Mouse (Mus musculus) adrenal gland, postnatal 25 days (tissue): ENCODE results near the gene Gigyf2. TPM values are rescaled to one million over a fixed set of nuclear protein-coding genes. Genes with fewer than 3 reads are reported as not detected.
A peak's percentile ranks its signal among the peaks of the same experiment; 100 is the strongest.

Experiments used
- DNase-seq: peaks from one replicate; pipeline ENCODE4 v3.0.0; 2021; ENCODE audit warnings: mixed read lengths
- long read RNA-seq: library from polyadenylated mRNA; stranded (forward); transcript quantifications from one replicate; pipeline ENCODE4 v2.0.0, GENCODE M21; 2021
- total RNA-seq: library from RNA; stranded (reverse); gene quantifications from 2 replicates; pipeline ENCODE4 v1.2.3, GENCODE M21; 2021

Gigyf2 gene
- 94.6 and 114 TPM in 2 replicates for total RNA-seq
- long read RNA-seq, full-length matches to known transcripts, result 4 of 18 reads
- long read RNA-seq, partial matches to known transcripts, result 11 of 18 reads
- long read RNA-seq, other reads (novel, unspliced or antisense), result 3 of 18 reads

GRCm38 (mm10) chr1:87326742-87327163, at the start of gene Gigyf2:
Gigyf2 (plus strand) TSS chr1:87326998.
- DNase-seq, result peak; percentile 99

- no peak for DNase-seq
These were observed 46.5 kb upstream of the Gigyf2 start for GRCm38 (mm10) chr1:87280281-87280680.

GRCm38 (mm10) chr1:87281599-87282412, 45.0 kb upstream of the Gigyf2 start:
- peak; percentile 26 for DNase-seq

GRCm38 (mm10) chr1:87282413-87282788, 44.4 kb upstream of the Gigyf2 start:
- DNase-seq, result no peak

- DNase-seq, result no peak
These were observed 43.3 kb upstream of the Gigyf2 start for GRCm38 (mm10) chr1:87283410-87283960.

- no peak for DNase-seq
These were observed 39.7 kb upstream of the Gigyf2 start for GRCm38 (mm10) chr1:87287105-87287504.

- DNase-seq, result no peak
These were observed 35.4 kb upstream of the Gigyf2 start for GRCm38 (mm10) chr1:87291416-87291815.

GRCm38 (mm10) chr1:87292420-87293190, 34.2 kb upstream of the Gigyf2 start:
- DNase-seq, result peak; percentile 45

- DNase-seq, result no peak
These were observed 32.6 kb upstream of the Gigyf2 start for GRCm38 (mm10) chr1:87294063-87294710.

- no peak for DNase-seq
These were observed 31.8 kb upstream of the Gigyf2 start for GRCm38 (mm10) chr1:87294951-87295350.

GRCm38 (mm10) chr1:87297346-87297925, 29.4 kb upstream of the Gigyf2 start:
- DNase-seq, result no peak

- DNase-seq, result no peak
These were observed 26.2 kb upstream of the Gigyf2 start for GRCm38 (mm10) chr1:87300360-87301286.

- DNase-seq, result no peak
These were observed 24.8 kb upstream of the Gigyf2 start for GRCm38 (mm10) chr1:87301971-87302370.

- no peak for DNase-seq
These were observed 17.8 kb upstream of the Gigyf2 start for GRCm38 (mm10) chr1:87308952-87309351.

GRCm38 (mm10) chr1:87309621-87310020, 17.2 kb upstream of the Gigyf2 start:
- DNase-seq, result no peak

- no peak for DNase-seq
These were observed 14.1 kb upstream of the Gigyf2 start for GRCm38 (mm10) chr1:87312681-87313080.

- DNase-seq, result no peak
These were observed 13.7 kb upstream of the Gigyf2 start for GRCm38 (mm10) chr1:87313116-87313515.

GRCm38 (mm10) chr1:87313843-87314570, 12.8 kb upstream of the Gigyf2 start:
- no peak for DNase-seq

GRCm38 (mm10) chr1:87315431-87315830, 11.4 kb upstream of the Gigyf2 start:
- DNase-seq, result no peak

- DNase-seq, result no peak
These were observed 10.9 kb upstream of the Gigyf2 start for GRCm38 (mm10) chr1:87315894-87316293.
